Mouse (Mus musculus) megakaryocyte, embryonic 14.5 days (primary cell): ENCODE measurements at regions not wholly inside any gene's neighbourhood (a gene's known extent, or its start where the extent isn't known, plus 50 kb on each side); places are given as distances from the start of the nearest gene placed in this dataset.

Source experiments
- H3K27me3 ChIP-seq: replicated peaks from 2 replicates; pipeline ENCODE3; 2012; ENCODE audit warnings: inconsistent platforms
- H3K36me3 ChIP-seq: replicated peaks from 2 replicates; pipeline ENCODE3; 2012; ENCODE audit warnings: low read length, inconsistent platforms, mixed read lengths
- H3K4me1 ChIP-seq: 2 replicates; pipeline ENCODE4 v1.6.1; 2012; ENCODE audit warnings: inconsistent platforms
- H3K4me3 ChIP-seq: replicated peaks from 2 replicates; pipeline ENCODE3; 2012; ENCODE audit warnings: moderate library complexity, mild to moderate bottlenecking, inconsistent platforms
- H3K9me3 ChIP-seq: 2 replicates; pipeline ENCODE4 v1.6.1; 2012; ENCODE audit warnings: inconsistent platforms
- FLI1 ChIP-seq: IDR thresholded peaks from 2 replicates; pipeline ENCODE4 v1.6.1; 2012; ENCODE audit warnings: low read length, inconsistent platforms, mixed read lengths
- GATA1 ChIP-seq: IDR thresholded peaks from 3 replicates; pipeline ENCODE4 v1.6.1; 2012; ENCODE audit warnings: mixed read lengths, low read length, inconsistent platforms, borderline replicate concordance

DNA sequence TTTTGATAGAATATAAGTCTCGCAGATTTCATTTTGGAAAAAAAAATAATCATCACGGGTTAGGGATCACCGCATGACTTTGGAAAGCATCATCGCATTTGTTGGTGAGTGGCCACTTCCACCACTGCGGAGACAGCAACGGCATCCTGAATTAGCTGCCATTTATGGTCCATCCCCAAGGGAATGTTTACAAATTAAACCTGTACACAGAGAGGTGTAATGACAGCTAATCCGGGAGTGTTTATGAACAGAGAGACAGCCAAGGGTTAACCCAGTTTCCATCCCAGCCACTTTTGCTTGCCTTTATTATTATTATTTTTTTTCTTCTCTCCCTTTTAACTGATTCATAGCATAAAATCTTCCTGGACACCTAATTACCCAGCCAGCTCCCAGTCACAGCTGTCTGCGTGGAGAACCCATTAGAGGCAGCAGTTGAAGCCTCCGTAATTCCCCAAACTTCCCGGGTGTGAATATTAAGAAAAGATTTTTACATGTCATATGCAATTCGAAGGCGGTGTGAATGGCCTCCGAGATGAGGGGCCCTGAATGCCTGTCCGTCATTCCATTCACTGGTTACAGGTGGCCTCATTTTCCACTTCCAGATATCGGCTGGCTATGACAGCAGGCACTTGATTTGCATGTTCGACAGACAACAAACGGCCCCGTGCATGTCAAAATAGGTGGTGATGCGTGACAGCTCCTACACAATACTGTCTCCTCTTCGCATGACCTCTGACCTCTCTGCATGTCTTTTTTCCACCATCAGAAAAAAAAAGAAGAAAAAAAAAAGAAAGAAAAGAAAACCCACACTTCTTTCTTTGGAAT, 323.7 kb upstream of the Adamts16 start:
- H3K36me3 ChIP-seq: no peaks in the 10 kb centered on the region
- no peak overlapping the region for H3K4me3 ChIP-seq
- TF ChIP-seq GATA1: no peak
- no peak for TF ChIP-seq FLI1
- no peaks in the 10 kb centered on the region for H3K4me1 ChIP-seq
- H3K9me3 ChIP-seq: peaks cover 8% of the 10 kb centered on the region; the same call in 1 of the 2 replicates
- H3K27me3 ChIP-seq: no peaks in the 10 kb centered on the region

GRCm38 (mm10) chr13:71164012-71164411, 322.4 kb upstream of the Adamts16 start:
- Histone ChIP-seq H3K9me3 (peaks cover 8% of the 10 kb centered on the region; the same call in 1 of the 2 replicates), H3K27me3 (no peaks in the 10 kb centered on the region), H3K36me3 (no peaks in the 10 kb centered on the region), H3K4me1 (no peaks in the 10 kb centered on the region), H3K4me3 (no peak overlapping the region)
- TF ChIP-seq GATA1: no peak
- TF ChIP-seq FLI1: no peak

DNA sequence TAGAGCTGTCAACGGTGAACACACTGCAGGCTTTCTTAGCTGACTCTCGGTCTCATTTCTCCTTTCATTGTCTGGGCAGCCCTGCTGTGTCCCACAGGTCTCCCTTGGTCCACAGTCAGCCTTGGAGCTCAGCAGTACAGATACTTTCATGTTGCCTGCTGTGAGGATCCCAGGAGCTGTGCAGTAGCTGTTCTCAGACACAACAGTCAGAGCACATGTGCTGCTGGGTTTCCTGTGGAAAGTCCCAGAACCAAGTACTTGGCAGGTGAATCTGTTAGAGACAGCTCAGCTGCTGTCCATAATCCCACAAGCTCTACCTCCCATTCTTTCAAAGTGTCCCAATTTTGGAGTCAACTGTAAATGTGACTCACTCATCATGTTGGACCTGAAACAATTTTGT, 321.3 kb upstream of the Adamts16 start:
- H3K4me1 ChIP-seq: no peaks in the 10 kb centered on the region

GRCm38 (mm10) chr13:71158300-71158860, 316.8 kb upstream of the Adamts16 start:
- Histone ChIP-seq H3K27me3 (no peaks in the 10 kb centered on the region), H3K9me3 (peaks cover 17% of the 10 kb centered on the region), H3K4me3 (no peak overlapping the region), H3K4me1 (no peaks in the 10 kb centered on the region), H3K36me3 (no peaks in the 10 kb centered on the region)
- TF ChIP-seq FLI1 (no peak), GATA1 (no peak)

More for the DNA sequence above, 321.3 kb upstream of the Adamts16 start:
- no peaks in the 10 kb centered on the region for H3K27me3 ChIP-seq
- no peak overlapping the region for H3K4me3 ChIP-seq
- no peaks in the 10 kb centered on the region for H3K36me3 ChIP-seq
- TF ChIP-seq FLI1 (no peak), GATA1 (no peak)
- H3K9me3 ChIP-seq: peaks cover 12% of the 10 kb centered on the region; the same call in 1 of the 2 replicates

DNA sequence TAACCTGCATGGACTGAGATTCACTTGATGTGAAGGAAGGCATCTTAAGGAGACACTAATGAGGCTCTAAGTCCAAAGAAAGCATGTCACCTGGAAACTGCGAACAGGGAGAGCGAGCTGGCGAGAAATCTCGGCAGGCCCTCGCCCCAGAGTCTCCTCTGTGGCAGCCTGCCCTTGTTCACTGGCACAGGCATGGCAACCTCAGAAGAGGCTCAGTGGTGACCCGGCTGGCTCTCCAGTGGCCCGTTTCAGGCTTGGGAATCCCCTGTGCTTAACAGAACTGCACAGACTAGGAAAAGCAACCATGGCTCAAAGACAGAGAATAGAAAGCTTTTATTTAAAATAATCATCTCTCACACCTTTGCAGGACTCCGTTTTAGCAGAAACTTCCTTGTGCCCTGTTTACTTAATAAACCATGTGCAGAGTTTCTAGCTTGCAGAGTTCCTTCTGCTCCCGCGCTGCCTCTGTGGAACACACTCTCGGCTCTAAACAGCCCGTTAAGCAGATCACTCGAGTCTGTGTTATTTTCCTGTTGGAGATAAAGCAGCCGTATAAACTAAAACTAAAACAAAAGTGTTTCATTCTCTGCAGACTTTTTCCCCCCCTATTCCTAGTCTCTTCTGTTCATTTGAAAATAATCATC, 316.2 kb upstream of the Adamts16 start:
- H3K4me3 ChIP-seq: no peak overlapping the region
- TF ChIP-seq FLI1 (no peak), GATA1 (no peak)

GRCm38 (mm10) chr13:71150092-71150491, 308.5 kb upstream of the Adamts16 start:
- peaks cover 10% of the 10 kb centered on the region for H3K9me3 ChIP-seq
- H3K27me3 ChIP-seq: no peaks in the 10 kb centered on the region
- no peak for TF ChIP-seq FLI1
- TF ChIP-seq GATA1: no peak
- no peak overlapping the region for H3K4me3 ChIP-seq
- H3K36me3 ChIP-seq: no peaks in the 10 kb centered on the region
- no peaks in the 10 kb centered on the region for H3K4me1 ChIP-seq

More for the DNA sequence above, 316.2 kb upstream of the Adamts16 start:
- Histone ChIP-seq H3K4me1 (no peaks in the 10 kb centered on the region), H3K36me3 (no peaks in the 10 kb centered on the region), H3K9me3 (peaks cover 13% of the 10 kb centered on the region), H3K27me3 (no peaks in the 10 kb centered on the region)

DNA sequence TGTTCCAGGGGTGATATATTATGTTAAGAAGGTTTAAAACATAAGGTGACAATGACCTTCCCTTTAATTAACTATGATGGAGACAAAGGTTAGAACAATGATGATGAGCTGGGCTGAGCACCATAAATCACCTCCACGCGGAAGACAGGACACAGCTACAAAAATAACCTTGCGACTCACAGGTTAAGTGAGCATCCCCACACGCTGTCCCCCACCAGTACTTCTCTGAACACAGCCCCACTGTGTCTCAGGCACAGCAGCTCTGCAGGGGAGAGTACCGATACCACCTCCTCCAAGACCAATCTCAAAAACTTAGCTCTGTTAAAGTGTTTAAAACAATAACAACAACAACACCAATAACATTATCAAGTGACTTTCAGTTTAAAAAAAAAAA, 307.7 kb upstream of the Adamts16 start:
- Histone ChIP-seq H3K4me3 (no peak overlapping the region), H3K9me3 (peaks cover 12% of the 10 kb centered on the region), H3K4me1 (no peaks in the 10 kb centered on the region), H3K36me3 (no peaks in the 10 kb centered on the region), H3K27me3 (no peaks in the 10 kb centered on the region)
- TF ChIP-seq FLI1: no peak
- TF ChIP-seq GATA1: no peak

GRCm38 (mm10) chr13:71148491-71149302, 307.1 kb upstream of the Adamts16 start:
- Histone ChIP-seq H3K9me3 (peaks cover 12% of the 10 kb centered on the region), H3K4me3 (no peak overlapping the region), H3K27me3 (no peaks in the 10 kb centered on the region), H3K4me1 (no peaks in the 10 kb centered on the region), H3K36me3 (no peaks in the 10 kb centered on the region)
- TF ChIP-seq FLI1 (no peak), GATA1 (no peak)

GRCm38 (mm10) chr13:71146859-71147443, 305.3 kb upstream of the Adamts16 start:
- Histone ChIP-seq H3K4me1 (no peaks in the 10 kb centered on the region), H3K4me3 (no peak overlapping the region), H3K27me3 (no peaks in the 10 kb centered on the region), H3K9me3 (peaks cover 13% of the 10 kb centered on the region), H3K36me3 (no peaks in the 10 kb centered on the region)
- TF ChIP-seq FLI1 (no peak), GATA1 (no peak)
